Mouse (Mus musculus) liver, adult 2 months (tissue): Measurements from ENCODE around the gene Plch2.

Experiments
- CTCF ChIP-seq: fragments of 200-500 bp; IDR thresholded peaks from 2 replicates; pipeline ENCODE4 v1.5.1; 2011; ENCODE audit warnings: low read depth, low read length, control low read depth
- POLR2A ChIP-seq: fragments of 200-500 bp; IDR thresholded peaks from 2 replicates; pipeline ENCODE4 v1.6.1; 2011; ENCODE audit warnings: low read length, control low read depth; ENCODE audit not compliant: insufficient read depth; ENCODE audit errors: extremely low read depth

DNA sequence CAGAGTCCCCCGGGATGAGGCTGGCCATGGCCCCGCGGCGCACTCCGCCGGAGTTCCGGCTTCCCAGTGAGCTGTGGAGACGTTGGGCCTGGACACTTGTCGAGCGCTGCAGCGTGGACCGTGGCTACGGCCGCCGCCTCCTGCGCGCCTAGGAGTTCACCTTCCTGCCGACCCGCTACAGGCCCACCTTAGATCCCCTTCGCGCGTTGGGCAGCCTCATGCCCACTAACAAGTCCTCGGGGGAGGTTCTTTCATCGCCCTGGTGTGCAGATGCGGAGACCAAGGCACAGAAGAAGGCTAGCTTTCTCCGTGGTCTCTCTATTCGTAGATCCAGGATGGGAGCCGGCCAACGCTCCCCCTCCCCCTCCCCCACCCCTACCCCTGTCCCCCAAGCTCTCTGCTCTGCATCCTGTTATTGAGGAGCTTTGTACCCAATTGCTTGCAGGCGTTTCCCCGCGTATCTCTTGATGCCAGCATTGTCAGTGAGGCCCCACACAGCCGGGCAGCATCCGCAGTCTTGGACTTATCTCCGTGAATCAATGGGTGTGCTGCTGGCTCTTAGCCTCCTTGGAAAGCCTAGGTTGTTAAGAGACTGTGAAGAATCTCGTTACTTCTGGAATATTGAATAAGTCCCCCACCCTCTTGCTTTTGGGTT, 91.9 kb downstream of the Plch2 start:
- no peak for TF ChIP-seq POLR2A
- no peak for TF ChIP-seq CTCF
